Mouse (Mus musculus): Measurements from ENCODE around the gene Sema6c.
"Not testable (repeated sequence)": the region's sequence is repeated elsewhere in the genome, so short reads cannot be mapped to it uniquely, and the experiment has no call there.

The Sema6c gene

GRCm38 (mm10) chr3:95159987-95160963 lies at the start of gene Sema6c:
Gene Sema6c (plus strand): TSS chr3:95160457.
- peak; percentile 80 for DNase-seq (ENCODE audit: low read depth, low spot score)

- DNase-seq (ENCODE audit: low read depth, low spot score), result peak; percentile 85
These were observed 49.1 kb upstream of the Sema6c start, which contains the start of gene Vps72 for GRCm38 (mm10) chr3:95110911-95111726. Gene Vps72 (plus strand): TSS chr3:95111022.

- no peak for DNase-seq (ENCODE audit: low read depth, low spot score)
These were observed 47.5 kb upstream of the Sema6c start for GRCm38 (mm10) chr3:95112760-95113159.

- DNase-seq (ENCODE audit: low read depth, low spot score), result no peak
These were observed 42.5 kb upstream of the Sema6c start for GRCm38 (mm10) chr3:95117751-95118150.

GRCm38 (mm10) chr3:95121580-95121979 lies 38.7 kb upstream of the Sema6c start:
- no peak for DNase-seq (ENCODE audit: low read depth, low spot score)

- no peak for DNase-seq (ENCODE audit: low read depth, low spot score)
These were observed 36.0 kb upstream of the Sema6c start, which contains the start of gene Tmod4 for GRCm38 (mm10) chr3:95124246-95124645. Gene Tmod4 (plus strand): TSS chr3:95124476.

- DNase-seq (ENCODE audit: low read depth, low spot score), result no peak
These were observed 35.3 kb upstream of the Sema6c start for GRCm38 (mm10) chr3:95124972-95125371.

- no peak for DNase-seq (ENCODE audit: low read depth, low spot score)
These were observed 31.0 kb upstream of the Sema6c start for GRCm38 (mm10) chr3:95129226-95129651.

- DNase-seq (ENCODE audit: low read depth, low spot score), result no peak
These were observed 30.2 kb upstream of the Sema6c start for GRCm38 (mm10) chr3:95130081-95130480.

- DNase-seq (ENCODE audit: low read depth, low spot score), result not testable (repeated sequence)
These were observed 27.9 kb upstream of the Sema6c start for GRCm38 (mm10) chr3:95132389-95132788.

- no peak for DNase-seq (ENCODE audit: low read depth, low spot score)
These were observed 27.1 kb upstream of the Sema6c start for GRCm38 (mm10) chr3:95133176-95133575.

GRCm38 (mm10) chr3:95133680-95134101 lies 26.6 kb upstream of the Sema6c start, which contains the start of the genes Scnm1 and Lysmd1:
Gene Scnm1 (minus strand): TSS chr3:95134011.
Gene Lysmd1 (plus strand): TSS chr3:95134088.
- peak; percentile 86 for DNase-seq (ENCODE audit: low read depth, low spot score)

GRCm38 (mm10) chr3:95134133-95134532 lies 26.1 kb upstream of the Sema6c start:
- not testable (repeated sequence) for DNase-seq (ENCODE audit: low read depth, low spot score)

- no peak for DNase-seq (ENCODE audit: low read depth, low spot score)
These were observed 25.2 kb upstream of the Sema6c start for GRCm38 (mm10) chr3:95135023-95135422.

- DNase-seq (ENCODE audit: low read depth, low spot score), result no peak
These were observed 24.7 kb upstream of the Sema6c start for GRCm38 (mm10) chr3:95135433-95136052.

GRCm38 (mm10) chr3:95136336-95136735 lies 23.9 kb upstream of the Sema6c start:
- DNase-seq (ENCODE audit: low read depth, low spot score), result no peak

- DNase-seq (ENCODE audit: low read depth, low spot score), result no peak
These were observed 20.5 kb upstream of the Sema6c start for GRCm38 (mm10) chr3:95139586-95140288.

- no peak for DNase-seq (ENCODE audit: low read depth, low spot score)
These were observed 20.0 kb upstream of the Sema6c start for GRCm38 (mm10) chr3:95140289-95140595.

GRCm38 (mm10) chr3:95140795-95141194 lies 19.5 kb upstream of the Sema6c start:
- no peak for DNase-seq (ENCODE audit: low read depth, low spot score)

- DNase-seq (ENCODE audit: low read depth, low spot score), result no peak
These were observed 18.8 kb upstream of the Sema6c start for GRCm38 (mm10) chr3:95141474-95141873.

Measured in embryo, embryonic 11.5 days (tissue).